Mouse (Mus musculus): ENCODE measurements around the gene Rbbp9. TPM values are rescaled to one million over a fixed set of nuclear protein-coding genes. Genes with fewer than 3 reads are reported as not detected.

The Rbbp9 gene
- 1 to 10 TPM; 4.5 to 4.8 TPM for total RNA-seq (2023)

DNA sequence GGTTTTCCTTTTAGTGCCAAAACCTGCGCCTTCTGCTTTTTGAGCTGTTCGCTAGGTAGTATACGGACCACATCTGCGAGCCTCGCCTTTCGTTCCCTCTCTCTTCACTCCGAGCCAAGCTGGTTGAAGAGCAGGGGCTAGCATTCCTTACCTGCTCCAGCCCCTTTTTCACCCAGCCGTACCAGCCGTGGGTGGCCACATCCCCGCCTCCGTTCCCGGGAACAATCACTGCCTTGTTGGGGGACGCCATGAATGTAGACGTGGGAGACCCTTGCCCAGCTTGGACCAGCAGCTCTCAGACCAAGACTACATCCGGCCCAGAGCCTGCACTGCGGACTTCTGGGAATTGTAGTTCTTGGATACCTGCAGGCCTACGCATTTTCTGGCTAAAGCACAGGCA lies at the start of gene Rbbp9:
Rbbp9 (minus strand) TSS at position 341 of the 400 bp plus-strand sequence.

DNA sequence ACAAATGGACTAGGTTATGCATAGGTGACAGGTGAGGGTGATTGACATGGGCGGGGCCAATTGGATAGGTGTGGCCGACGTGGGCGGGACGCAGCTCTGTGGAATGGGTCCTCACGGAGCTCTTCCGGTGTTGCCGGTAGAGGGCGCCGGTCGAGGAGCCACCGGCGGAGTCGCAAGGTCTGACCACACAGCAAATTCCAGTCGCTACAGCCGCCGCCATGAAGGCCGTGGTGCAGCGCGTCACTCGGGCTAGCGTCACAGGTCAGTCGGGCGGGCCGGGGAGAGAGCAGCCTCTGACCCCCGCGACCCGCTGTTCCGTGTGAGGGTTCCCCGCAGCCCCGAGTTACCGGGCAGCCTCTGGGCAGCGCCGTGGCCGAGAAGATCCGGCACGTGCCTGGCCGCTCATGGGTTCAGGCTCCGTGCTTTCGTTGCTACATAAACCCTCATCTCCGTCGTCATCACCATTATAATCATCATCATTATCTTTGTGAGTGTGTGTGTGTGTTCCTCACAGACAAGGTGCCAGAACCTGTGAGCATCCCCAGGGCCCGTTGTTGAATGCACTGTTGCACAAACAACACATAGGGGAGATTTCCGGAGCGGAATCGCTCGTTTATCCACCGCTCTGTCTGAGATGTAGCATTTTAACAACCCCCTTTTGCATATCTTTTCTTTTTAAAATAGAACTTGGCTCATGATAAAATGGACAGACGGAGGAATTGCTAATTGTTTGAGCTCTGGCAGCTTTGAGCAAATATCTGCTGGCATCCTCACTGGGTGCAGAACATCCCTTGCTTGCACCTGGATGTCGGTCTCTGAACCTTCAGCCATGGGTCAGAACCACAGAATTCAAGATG lies 49.4 kb upstream of the Rbbp9 start, which contains the start of gene Dtd1:
Dtd1 (plus strand) TSS at position 67 of the 857 bp plus-strand sequence.

DNA sequence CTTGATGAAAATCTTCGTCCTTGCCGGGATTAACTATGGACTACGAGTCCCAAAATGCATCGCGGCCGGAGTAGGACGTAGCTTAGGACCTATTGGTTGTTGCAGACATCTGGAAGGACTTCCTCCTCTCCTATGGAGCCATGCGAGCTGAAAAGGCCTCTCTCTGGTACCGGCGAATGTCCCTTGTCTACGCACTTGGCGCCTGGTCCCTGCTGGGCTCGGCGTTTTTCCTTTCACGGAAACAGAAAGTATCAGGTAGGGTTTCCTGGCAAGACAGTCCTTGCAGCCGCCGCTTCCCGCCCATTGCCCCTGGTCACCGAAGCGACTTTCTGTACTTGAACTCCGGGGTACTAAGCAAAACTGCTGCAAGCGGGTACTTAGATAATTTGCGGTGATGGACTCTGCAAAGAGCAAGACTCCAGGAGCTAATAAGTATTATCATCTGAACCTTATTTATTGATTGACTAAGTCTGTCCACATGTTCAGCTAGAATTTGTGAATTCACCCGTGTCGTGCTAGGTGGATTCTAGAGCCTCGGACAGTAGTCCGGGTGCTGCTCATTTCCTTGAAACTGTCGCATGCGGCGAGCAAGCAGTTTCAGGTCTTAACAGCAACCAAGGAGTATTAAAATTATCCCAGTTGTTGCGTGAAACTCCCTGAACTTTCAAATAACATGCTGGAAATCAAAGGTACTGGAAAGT lies 43.4 kb upstream of the Rbbp9 start, which contains the start of gene Smim26:
Smim26 (plus strand) TSS at position 104 of the 701 bp plus-strand sequence.

DNA sequence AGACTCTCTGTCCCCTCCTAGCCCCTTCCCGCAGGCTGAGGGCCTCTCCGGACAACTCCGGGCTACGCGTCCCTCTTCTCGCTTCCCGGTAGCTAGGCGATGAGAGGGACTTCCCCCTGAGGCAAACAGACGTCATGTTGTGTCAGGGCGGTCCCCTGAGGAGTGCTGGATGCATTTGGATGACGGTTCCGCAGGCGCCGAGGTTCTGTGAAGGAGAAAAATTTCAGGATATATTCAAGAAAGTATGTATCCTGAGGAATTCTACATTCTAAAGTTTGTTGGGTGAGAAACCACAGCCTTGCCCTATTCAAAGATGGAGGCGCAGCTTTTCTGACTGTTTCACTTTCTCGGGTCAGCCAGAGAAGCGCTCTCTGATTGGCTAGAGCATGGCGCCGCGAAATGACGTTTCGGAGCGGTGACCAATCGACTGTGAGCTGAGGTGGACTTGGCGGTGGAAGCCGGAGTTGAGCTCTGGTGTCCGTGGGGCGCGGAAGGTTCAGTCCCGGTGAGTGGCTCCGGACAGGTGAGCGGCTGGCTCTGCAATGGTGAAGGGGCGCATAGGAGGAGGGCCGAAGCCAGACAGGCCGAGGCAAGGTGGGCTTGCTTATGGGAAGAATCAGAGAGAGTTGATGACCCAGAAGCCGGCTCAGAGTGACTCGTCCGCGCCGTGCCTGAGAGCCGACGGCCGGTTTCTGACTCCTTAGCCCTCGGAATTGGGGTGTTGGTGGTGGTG lies 5.3 kb upstream of the Rbbp9 start, which contains the start of gene Sec23b:
Sec23b (plus strand) TSS at position 410 of the 733 bp plus-strand sequence.

DNA sequence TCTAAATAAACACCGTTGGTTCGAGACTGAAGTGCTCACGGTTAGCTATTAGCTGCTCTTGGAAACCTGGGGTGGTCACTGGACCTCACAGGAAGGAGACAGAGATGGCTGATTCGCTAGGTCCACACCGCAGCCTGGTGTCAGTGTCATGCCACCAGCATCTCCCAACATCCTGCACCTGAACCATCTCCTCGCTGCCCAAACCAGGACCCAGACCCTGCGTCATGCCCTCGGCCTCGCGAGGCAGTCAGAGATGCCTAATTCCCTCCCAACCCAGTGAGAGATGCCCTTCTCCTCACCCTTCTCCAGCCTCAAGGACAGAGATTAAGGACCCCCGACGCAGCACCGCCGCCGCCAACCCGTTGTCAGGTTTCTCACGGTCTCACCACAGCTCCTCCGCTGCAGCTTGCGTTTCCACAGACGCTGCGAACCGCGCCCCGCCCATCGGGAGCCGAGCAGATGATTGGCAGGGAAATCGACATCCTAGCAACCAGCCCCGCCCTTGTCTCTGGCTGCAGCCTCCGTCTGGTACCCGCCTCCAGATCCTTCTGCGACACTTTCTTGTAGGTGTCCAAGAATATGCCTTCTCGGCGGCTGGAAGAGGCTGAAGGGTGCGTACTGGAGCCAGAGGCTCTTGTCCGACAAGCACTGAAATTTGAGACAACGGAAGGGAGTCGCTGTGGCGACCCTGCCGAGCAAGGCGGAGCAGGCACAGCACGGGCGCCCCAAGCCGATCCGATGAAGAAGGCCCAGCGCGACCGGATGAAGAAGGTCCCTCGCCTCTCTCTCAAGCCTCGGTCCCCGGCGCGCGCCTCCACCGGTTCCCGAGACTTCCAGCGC lies 23.5 kb downstream of the Rbbp9 start, which contains the start of the genes Dzank1 and Polr3f:
Dzank1 (minus strand) TSS at position 434 of the 840 bp plus-strand sequence.
Polr3f (plus strand) TSS at position 738 of the 840 bp plus-strand sequence.

Other genes starting within 250 kb of the Rbbp9 start
- gene Ovol2, start 218.7 kb downstream of the Rbbp9 start, total RNA-seq (2023), result not detected
- gene Kat14, start 181.9 kb downstream of the Rbbp9 start, total RNA-seq (2023), result 10 to 100 TPM; 31.7 to 39.6 TPM
- 10 to 100 TPM in 1 of 2 experiments, 1 to 10 TPM in 1; 3.9 to 12.6 TPM for gene Pet117, start 181.9 kb downstream of the Rbbp9 start, total RNA-seq (2023)
- 1 to 10 TPM in 1 of 2 experiments, under 1 TPM in 1; 0.95 to 1.2 TPM for gene Dzank1, start 23.5 kb downstream of the Rbbp9 start, total RNA-seq (2023)
- gene Polr3f, start 23.2 kb downstream of the Rbbp9 start, total RNA-seq (2023), result 10 to 100 TPM; 38.0 to 39.1 TPM
- 10 to 100 TPM; 62.4 to 65.3 TPM for gene Sec23b, start 5.4 kb upstream of the Rbbp9 start, total RNA-seq (2023)
- 10 to 100 TPM; 25.4 to 27.2 TPM for gene Smim26, start 43.2 kb upstream of the Rbbp9 start, total RNA-seq (2023)
- 10 to 100 TPM; 24.4 to 29.2 TPM for gene Dtd1, start 49.0 kb upstream of the Rbbp9 start, total RNA-seq (2023)